Mouse (Mus musculus) heart, embryonic 15.5 days (tissue): Measurements from ENCODE around the gene Slc44a3. TPM values are rescaled to one million over a fixed set of nuclear protein-coding genes. Genes with fewer than 3 reads are reported as not detected.
"Not testable (repeated sequence)": the region's sequence is repeated elsewhere in the genome, so short reads cannot be mapped to it uniquely, and the experiment has no call there.

Experiments
- ATAC-seq: fragments of 200-750 bp; cut with Nextera tagmentation; replicated peaks from 2 replicates; pipeline ENCODE4 v1.8.0; 2017; ENCODE audit warnings: low read depth, moderate TSS enrichment; ENCODE audit not compliant: insufficient number of reproducible peaks, insufficient read depth, low FRiP score
- H3K27ac ChIP-seq: fragments of 300-500 bp; sonication (generic); 2 replicates; pipeline ENCODE4 v1.5.1; 2015; ENCODE audit warnings: mild to moderate bottlenecking, inconsistent platforms
- H3K27me3 ChIP-seq: fragments of 300-500 bp; sonication (generic); 2 replicates; pipeline ENCODE4 v1.6.1; 2015; ENCODE audit warnings: inconsistent platforms
- H3K36me3 ChIP-seq: fragments of 300-500 bp; sonication (generic); 2 replicates; pipeline ENCODE4 v1.6.1; 2015; ENCODE audit warnings: mild to moderate bottlenecking, inconsistent platforms
- H3K4me1 ChIP-seq: fragments of 300-500 bp; sonication (generic); replicated peaks from 2 replicates; pipeline ENCODE4 v1.6.1; 2015; ENCODE audit warnings: inconsistent platforms
- H3K4me2 ChIP-seq: fragments of 300-500 bp; sonication (generic); 2 replicates; pipeline ENCODE4 v1.6.1; 2015; ENCODE audit warnings: inconsistent platforms, mild to moderate bottlenecking, moderate library complexity
- H3K4me3 ChIP-seq: fragments of 300-500 bp; sonication (generic); 2 replicates; pipeline ENCODE4 v1.5.1; 2015; ENCODE audit warnings: mild to moderate bottlenecking, inconsistent platforms
- H3K9ac ChIP-seq: fragments of 300-500 bp; sonication (generic); 2 replicates; pipeline ENCODE4 v1.6.1; 2015; ENCODE audit warnings: mild to moderate bottlenecking, inconsistent platforms
- H3K9me3 ChIP-seq: fragments of 300-500 bp; sonication (generic); replicated peaks from 2 replicates; pipeline ENCODE4 v1.6.1; 2016; ENCODE audit warnings: inconsistent platforms
- WGBS: fragments of 180-500 bp; shearing (Covaris S2); methylation state at CpG from one replicate; pipeline ENCODE4 v1.1.7; 2015; ENCODE audit warnings: mixed read lengths; 5-methylcytosine and 5-hydroxymethylcytosine counted together
- polyA plus RNA-seq: library from polyadenylated mRNA; unstranded; fragments of >200 nt; fragmentation: Nextera tagmentation; extraction: Ambion mirVana; gene quantifications from 2 replicates; pipeline ENCODE4 v1.2.1, GENCODE M21; 2015

The Slc44a3 gene
- polyA plus RNA-seq, 1 experiment from 2014 or later: 0.94 TPM

GRCm38 (mm10) chr3:121552723-121553122 is 20.5 kb upstream of the Slc44a3 start:
- Histone ChIP-seq H3K4me2 (no peak overlapping the region), H3K27me3 (no peaks in the 10 kb centered on the region), H3K9ac (no peak overlapping the region), H3K9me3 (no peaks in the 10 kb centered on the region), H3K36me3 (no peaks in the 10 kb centered on the region), H3K4me1 (no peaks in the 10 kb centered on the region), H3K27ac (no peak overlapping the region), H3K4me3 (no peak overlapping the region)
- no peak for ATAC-seq
- WGBS: 66% methylated on average over 11 of the region's 11 CpGs

GRCm38 (mm10) chr3:121550370-121550769 is 18.2 kb upstream of the Slc44a3 start:
- Histone ChIP-seq H3K4me1 (0 out of 2 replicates have a peak, but pooled peaks cover 1% of the 10 kb centered on the region), H3K9me3 (no peaks in the 10 kb centered on the region), H3K9ac (no peak overlapping the region), H3K27ac (no peak overlapping the region), H3K4me3 (no peak overlapping the region), H3K27me3 (no peaks in the 10 kb centered on the region), H3K36me3 (no peaks in the 10 kb centered on the region), H3K4me2 (no peak overlapping the region)
- WGBS: 3% methylated on average over 1 of the region's 1 CpGs
- no peak for ATAC-seq

- peak overlapping the region; percentile 4; the same call in 1 of the 2 replicates for H3K4me2 ChIP-seq
- 45% methylated on average over 15 of the region's 15 CpGs for WGBS
- H3K36me3 ChIP-seq: no peaks in the 10 kb centered on the region
- H3K27ac ChIP-seq: 0 out of 2 replicates have a peak overlapping the region, but pooled peaks have one; percentile 0
- no peaks in the 10 kb centered on the region for H3K9me3 ChIP-seq
- H3K4me3 ChIP-seq: no peak overlapping the region
- ATAC-seq: no peak
- no peak overlapping the region for H3K9ac ChIP-seq
- 0 out of 2 replicates have a peak, but pooled peaks cover 3% of the 10 kb centered on the region for H3K4me1 ChIP-seq
- no peaks in the 10 kb centered on the region for H3K27me3 ChIP-seq
Observed at GRCm38 (mm10) chr3:121547851-121548624, 15.8 kb upstream of the Slc44a3 start.

- ATAC-seq: no peak
- 62% methylated on average over 5 of the region's 5 CpGs for WGBS
- Histone ChIP-seq H3K27ac (no peak overlapping the region), H3K27me3 (no peaks in the 10 kb centered on the region), H3K9ac (no peak overlapping the region), H3K4me3 (no peak overlapping the region), H3K9me3 (no peaks in the 10 kb centered on the region), H3K4me2 (no peak overlapping the region), H3K4me1 (peaks cover 20% of the 10 kb centered on the region), H3K36me3 (no peaks in the 10 kb centered on the region)
Observed at GRCm38 (mm10) chr3:121540621-121541020, 8.4 kb upstream of the Slc44a3 start.

- Histone ChIP-seq H3K27me3 (peaks cover under 1% of the 10 kb centered on the region; the same call in 1 of the 2 replicates), H3K9ac (no peak overlapping the region), H3K9me3 (no peaks in the 10 kb centered on the region), H3K4me1 (peaks cover 17% of the 10 kb centered on the region), H3K4me3 (no peak overlapping the region), H3K4me2 (peak overlapping the region; percentile 23; the same call in 1 of the 2 replicates), H3K27ac (no peak overlapping the region), H3K36me3 (no peaks in the 10 kb centered on the region)
- WGBS: 9% methylated on average over 7 of the region's 8 CpGs
- ATAC-seq: 0 out of 2 replicates have a peak, but pooled peaks have one; percentile 47
Observed at GRCm38 (mm10) chr3:121539871-121540431, 7.7 kb upstream of the Slc44a3 start.

- H3K27ac ChIP-seq, H3K9me3 ChIP-seq, H3K4me2 ChIP-seq, H3K9ac ChIP-seq, H3K4me3 ChIP-seq, H3K36me3 ChIP-seq, H3K27me3 ChIP-seq, ATAC-seq: not testable (repeated sequence)
- peaks cover 17% of the 10 kb centered on the region for H3K4me1 ChIP-seq
- 89% methylated on average over 3 of the region's 3 CpGs for WGBS
Observed at GRCm38 (mm10) chr3:121538847-121539246, 6.6 kb upstream of the Slc44a3 start.

- H3K4me2 ChIP-seq: no peak overlapping the region
- peaks cover 14% of the 10 kb centered on the region; the same call in 1 of the 2 replicates for H3K27me3 ChIP-seq
- H3K4me3 ChIP-seq: no peak overlapping the region
- H3K9ac ChIP-seq: no peak overlapping the region
- H3K4me1 ChIP-seq: peaks cover 17% of the 10 kb centered on the region
- no peak overlapping the region for H3K27ac ChIP-seq
- no peaks in the 10 kb centered on the region for H3K36me3 ChIP-seq
- no peak for ATAC-seq
- H3K9me3 ChIP-seq: no peaks in the 10 kb centered on the region
- 89% methylated on average over 3 of the region's 3 CpGs for WGBS
Observed at GRCm38 (mm10) chr3:121537996-121538395, 5.8 kb upstream of the Slc44a3 start.

- no peak overlapping the region for H3K9ac ChIP-seq
- ATAC-seq: 0 out of 2 replicates have a peak, but pooled peaks have one; percentile 20
- no peaks in the 10 kb centered on the region for H3K9me3 ChIP-seq
- H3K4me2 ChIP-seq: no peak overlapping the region
- peaks cover 19% of the 10 kb centered on the region; the same call in 1 of the 2 replicates for H3K27me3 ChIP-seq
- peaks cover 25% of the 10 kb centered on the region for H3K4me1 ChIP-seq
- no peaks in the 10 kb centered on the region for H3K36me3 ChIP-seq
- H3K27ac ChIP-seq: no peak overlapping the region
- no peak overlapping the region for H3K4me3 ChIP-seq
- 49% methylated on average over 9 of the region's 9 CpGs for WGBS
Observed at GRCm38 (mm10) chr3:121536803-121537202, 4.6 kb upstream of the Slc44a3 start.

- no peaks in the 10 kb centered on the region for H3K9me3 ChIP-seq
Observed at GRCm38 (mm10) chr3:121535813-121536504, 3.8 kb upstream of the Slc44a3 start.

GRCm38 (mm10) chr3:121531370-121532148 is 645 bp downstream of the Slc44a3 start:
- peak overlapping the region; percentile 72 for H3K4me2 ChIP-seq
- WGBS: 51% methylated on average over 16 of the region's 16 CpGs
- no peak overlapping the region for H3K27ac ChIP-seq
- H3K4me3 ChIP-seq: peak overlapping the region; percentile 44
- peak overlapping the region; percentile 36; the same call in 1 of the 2 replicates for H3K9ac ChIP-seq
- H3K4me1 ChIP-seq: peaks cover 13% of the 10 kb centered on the region
- H3K36me3 ChIP-seq: no peaks in the 10 kb centered on the region
- no peaks in the 10 kb centered on the region for H3K9me3 ChIP-seq
- peaks cover 19% of the 10 kb centered on the region; the same call in 1 of the 2 replicates for H3K27me3 ChIP-seq
- no peak for ATAC-seq

More at GRCm38 (mm10) chr3:121535813-121536504, 3.8 kb upstream of the Slc44a3 start:
- no peak for ATAC-seq
- Histone ChIP-seq H3K4me3 (no peak overlapping the region), H3K27me3 (peaks cover 19% of the 10 kb centered on the region; the same call in 1 of the 2 replicates), H3K27ac (no peak overlapping the region), H3K4me2 (no peak overlapping the region), H3K36me3 (no peaks in the 10 kb centered on the region), H3K4me1 (peaks cover 25% of the 10 kb centered on the region), H3K9ac (no peak overlapping the region)
- 74% methylated on average over 3 of the region's 3 CpGs for WGBS
